Mouse (Mus musculus) induced T-regulatory cell, adult 2 months (primary cell): Measurements from ENCODE around the gene Riok2.
"Not testable (repeated sequence)": the region's sequence is repeated elsewhere in the genome, so short reads cannot be mapped to it uniquely, and the experiment has no call there.

Source experiments
- DNase-seq: peaks from one replicate; pipeline ENCODE4 v3.0.0-alpha.2; 2012; ENCODE audit warnings: low read depth

Riok2 gene

GRCm38 (mm10) chr17:17373918-17374910 is at the start of gene Riok2:
Riok2 (plus strand) TSS chr17:17374309.
- DNase-seq, result peak; percentile 100

GRCm38 (mm10) chr17:17326022-17326421 is 48.1 kb upstream of the Riok2 start:
- DNase-seq, result not testable (repeated sequence)

GRCm38 (mm10) chr17:17326636-17327035 is 47.5 kb upstream of the Riok2 start:
- DNase-seq, result no peak

GRCm38 (mm10) chr17:17345374-17346183 is 28.5 kb upstream of the Riok2 start:
- not testable (repeated sequence) for DNase-seq

- not testable (repeated sequence) for DNase-seq
These were observed 27.8 kb upstream of the Riok2 start for GRCm38 (mm10) chr17:17346281-17346680.

GRCm38 (mm10) chr17:17373550-17373917 is 575 bp upstream of the Riok2 start:
- no peak for DNase-seq

- no peak for DNase-seq
These were observed 1.5 kb downstream of the Riok2 start for GRCm38 (mm10) chr17:17375581-17375980.

GRCm38 (mm10) chr17:17383703-17384102 is 9.6 kb downstream of the Riok2 start:
- no peak for DNase-seq

- DNase-seq, result no peak
These were observed 10.4 kb downstream of the Riok2 start for GRCm38 (mm10) chr17:17384502-17384901.

- DNase-seq, result no peak
These were observed 12.0 kb downstream of the Riok2 start for GRCm38 (mm10) chr17:17386117-17386516.

GRCm38 (mm10) chr17:17391823-17392222 is 17.7 kb downstream of the Riok2 start:
- DNase-seq, result no peak

- peak; percentile 49 for DNase-seq
These were observed 18.8 kb downstream of the Riok2 start for GRCm38 (mm10) chr17:17392863-17393262.

GRCm38 (mm10) chr17:17393300-17393699 is 19.2 kb downstream of the Riok2 start:
- no peak for DNase-seq

GRCm38 (mm10) chr17:17394336-17394735 is 20.2 kb downstream of the Riok2 start:
- DNase-seq, result peak; percentile 87

GRCm38 (mm10) chr17:17396869-17397268 is 22.8 kb downstream of the Riok2 start:
- DNase-seq, result no peak

GRCm38 (mm10) chr17:17398664-17399063 is 24.6 kb downstream of the Riok2 start:
- DNase-seq, result peak; percentile 14

- DNase-seq, result peak; percentile 25
These were observed 28.3 kb downstream of the Riok2 start, which contains the start of gene Lix1 for GRCm38 (mm10) chr17:17402222-17403004. Lix1 (plus strand) TSS chr17:17402672.

- DNase-seq, result no peak
These were observed 28.9 kb downstream of the Riok2 start for GRCm38 (mm10) chr17:17403038-17403437.

GRCm38 (mm10) chr17:17403578-17404112 is 29.5 kb downstream of the Riok2 start:
- no peak for DNase-seq

GRCm38 (mm10) chr17:17404811-17405544 is 30.9 kb downstream of the Riok2 start:
- DNase-seq, result no peak

- DNase-seq, result no peak
These were observed 31.5 kb downstream of the Riok2 start for GRCm38 (mm10) chr17:17405606-17406005.
